Mouse (Mus musculus) cerebellum, adult 2 months (tissue): Measurements from ENCODE around the gene Cd86.

Source experiments
- CTCF ChIP-seq: fragments of 200-500 bp; IDR thresholded peaks from 2 replicates; pipeline ENCODE4 v1.5.1; 2011; ENCODE audit warnings: low read depth, mild to moderate bottlenecking, control low read depth, low read length, moderate library complexity, borderline replicate concordance; ENCODE audit not compliant: insufficient read depth
- POLR2A ChIP-seq: fragments of 200-500 bp; IDR thresholded peaks from 2 replicates; pipeline ENCODE4 v1.6.1; 2011; ENCODE audit warnings: low read length, control low read depth, borderline replicate concordance; ENCODE audit not compliant: insufficient read depth

DNA sequence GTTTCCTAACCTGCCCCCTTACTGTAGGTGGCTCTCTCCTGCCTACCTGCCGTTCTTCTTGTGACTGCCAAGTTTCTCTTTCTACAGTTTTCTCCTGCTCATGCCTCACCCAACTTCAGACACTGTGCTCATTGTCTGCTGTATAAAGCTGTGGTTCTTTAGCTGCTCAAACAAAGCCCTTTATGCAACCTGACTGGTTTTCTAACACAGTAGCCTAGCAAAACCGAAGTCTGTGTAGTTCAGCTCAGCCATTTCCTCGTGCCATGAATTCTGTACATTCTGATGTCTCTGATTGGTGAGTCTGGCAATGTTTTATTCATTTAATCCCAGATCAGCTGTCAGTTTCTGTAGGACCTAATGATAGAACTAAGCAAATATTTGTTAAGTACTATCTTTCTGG is 25.6 kb upstream of the Cd86 start:
- TF ChIP-seq CTCF, result no peak
- TF ChIP-seq POLR2A, result no peak
